7 mouse cellular contexts compared by ENCODE assay signal in the genomic region with DNA sequence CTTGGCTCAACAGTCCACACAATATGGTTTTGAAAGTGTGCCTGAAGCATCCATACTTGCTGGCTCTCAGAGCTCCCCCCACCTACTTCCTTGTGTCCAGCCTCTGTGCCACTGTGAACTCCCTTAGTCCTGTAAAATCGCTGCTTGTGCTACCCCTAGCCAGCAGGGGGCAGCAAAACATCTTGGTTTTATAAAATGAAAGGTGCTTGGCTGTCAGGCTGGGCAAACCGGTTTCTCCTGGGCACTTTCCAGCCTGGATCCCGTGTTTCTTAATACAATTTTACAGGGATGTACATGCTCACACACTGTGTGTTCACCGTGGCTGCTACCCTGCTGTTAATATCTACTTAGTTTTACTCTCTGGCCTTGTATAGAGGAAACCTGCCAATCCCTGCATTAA.
DNase-seq lines count a peak whose midpoint lies in the region; ATAC-seq and TF ChIP-seq lines count a peak whose summit lies in the region.

No protein-coding gene starts in this region.

- DNase-seq in adrenal gland, postnatal 14 days: peak; percentile 86
- DNase-seq in embryo, embryonic 10.5 days (ENCODE audit: low spot score): peak; percentile 97
- DNase-seq in gastrocnemius, postnatal 25 days: peak; percentile 30
- peak; percentile 72 to 78 for DNase-seq in left cerebral cortex, postnatal 36 days (ENCODE audit: low spot score in 2 of 2)
- DNase-seq in midbrain, embryonic 14.5 days: peak; percentile 97
- peak; percentile 24 to 64 for DNase-seq in spleen, postnatal 10 days (ENCODE audit: low spot score in 2 of 2)

- H3K9me3 ChIP-seq in intestine, postnatal 0 days (ENCODE audit: control insufficient read depth): no peaks in the 10 kb centered on the region
- no peaks in the 10 kb centered on the region for H3K9me3 ChIP-seq in midbrain, embryonic 14.5 days (ENCODE audit: control insufficient read depth, low read length)

- no peak overlapping the region for H3K4me2 ChIP-seq in intestine, postnatal 0 days (replicated peaks; ENCODE audit: low read depth)
- no peak overlapping the region for H3K4me2 ChIP-seq in midbrain, embryonic 14.5 days (ENCODE audit: low read length)

- intact Hi-C loops in left cerebral cortex, postnatal 36 days (cut with DNase I): loop anchor here (5.0 kb wide), 2 partner anchors 280 to 1340 kb away; no protein-coding TSS in a partner anchor

- H3K27ac ChIP-seq in intestine, postnatal 0 days (ENCODE audit: low read depth, low read length): no peak overlapping the region
- H3K27ac ChIP-seq in midbrain, embryonic 14.5 days (replicated peaks; ENCODE audit: low read depth, low read length): no peak overlapping the region

- no peak overlapping the region for H3K9ac ChIP-seq in intestine, postnatal 0 days (ENCODE audit: low read depth, low read length)
- H3K9ac ChIP-seq in midbrain, embryonic 14.5 days (replicated peaks; ENCODE audit: low read length): no peak overlapping the region

- H3K36me3 ChIP-seq in intestine, postnatal 0 days (ENCODE audit: control insufficient read depth, insufficient read depth): no peaks in the 10 kb centered on the region
- no peaks in the 10 kb centered on the region for H3K36me3 ChIP-seq in midbrain, embryonic 14.5 days (ENCODE audit: control insufficient read depth, insufficient read depth, low read length)

- ATAC-seq in intestine, postnatal 0 days: peak; percentile 64
- ATAC-seq in midbrain, embryonic 14.5 days (ENCODE audit: low FRiP score, low TSS enrichment): peak; percentile 43; the same call in 1 of the 2 replicates

- peaks cover 5% of the 10 kb centered on the region; the same call in 1 of the 2 replicates for H3K27me3 ChIP-seq in intestine, postnatal 0 days (replicated peaks; ENCODE audit: control insufficient read depth, insufficient read depth, low read length)
- no peaks in the 10 kb centered on the region for H3K27me3 ChIP-seq in midbrain, embryonic 14.5 days (ENCODE audit: control insufficient read depth, insufficient read depth, low read length)

- peak; percentile 87 for TF ChIP-seq CTCF in intestine, postnatal 0 days (IDR thresholded peaks at IDR 0.05; ENCODE audit: low read depth)

- H3K4me1 ChIP-seq in intestine, postnatal 0 days (replicated peaks; ENCODE audit: control insufficient read depth, insufficient read depth, low read length): no peaks in the 10 kb centered on the region
- H3K4me1 ChIP-seq in midbrain, embryonic 14.5 days (ENCODE audit: control insufficient read depth, insufficient read depth, low read length): peaks cover 9% of the 10 kb centered on the region; the same call in 1 of the 2 replicates

- H3K4me3 ChIP-seq in intestine, postnatal 0 days (ENCODE audit: low read depth, low read length): no peak overlapping the region
- no peak overlapping the region for H3K4me3 ChIP-seq in midbrain, embryonic 14.5 days (replicated peaks; ENCODE audit: low read depth, low read length)

- 0% methylated on average over 4 of the region's 4 CpGs for WGBS in intestine, postnatal 0 days
- WGBS in midbrain, embryonic 14.5 days: 2% methylated on average over 4 of the region's 4 CpGs

Comparison
In these comparisons a context has a peak if more than half of its experiments do, and no peak if none do; other contexts are left out.
1. DNase-seq: peak in every context shown above with its lines; median percentile 97 in embryo, embryonic 10.5 days; 97 in midbrain, embryonic 14.5 days; 86 in adrenal gland, postnatal 14 days; 75 in left cerebral cortex, postnatal 36 days; 44 in spleen, postnatal 10 days; 30 in gastrocnemius, postnatal 25 days.